Mouse (Mus musculus) kidney, embryonic 15.5 days (tissue): ENCODE measurements around the gene Tsx. TPM values are rescaled to one million over a fixed set of nuclear protein-coding genes. Genes with fewer than 3 reads are reported as not detected.
A peak's percentile ranks its signal among the peaks of the same experiment; 100 is the strongest.
"Not testable (repeated sequence)": the region's sequence is repeated elsewhere in the genome, so short reads cannot be mapped to it uniquely, and the experiment has no call there.

Experiments used
- ATAC-seq: fragments of 200-750 bp; cut with Nextera tagmentation; replicated peaks from 2 replicates; pipeline ENCODE4 v1.8.0; 2017; ENCODE audit warnings: moderate TSS enrichment; ENCODE audit not compliant: low FRiP score
- H3K27ac ChIP-seq: fragments of 300-500 bp; sonication (generic); 2 replicates; pipeline ENCODE4 v1.5.1; 2015; ENCODE audit warnings: mild to moderate bottlenecking, inconsistent platforms
- H3K27me3 ChIP-seq: fragments of 300-500 bp; sonication (generic); 2 replicates; pipeline ENCODE4 v1.6.1; 2015; ENCODE audit warnings: inconsistent platforms
- H3K36me3 ChIP-seq: fragments of 300-500 bp; sonication (generic); 2 replicates; pipeline ENCODE4 v1.6.1; 2015; ENCODE audit warnings: inconsistent platforms
- H3K4me1 ChIP-seq: fragments of 300-500 bp; sonication (generic); 2 replicates; pipeline ENCODE4 v1.6.1; 2015; ENCODE audit warnings: inconsistent platforms
- H3K4me2 ChIP-seq: fragments of 300-500 bp; sonication (generic); 2 replicates; pipeline ENCODE4 v1.6.1; 2015; ENCODE audit warnings: moderate library complexity, mild to moderate bottlenecking, inconsistent platforms
- H3K4me3 ChIP-seq: fragments of 300-500 bp; sonication (generic); replicated peaks from 2 replicates; pipeline ENCODE4 v1.5.1; 2015; ENCODE audit warnings: mild to moderate bottlenecking, inconsistent platforms
- H3K9ac ChIP-seq: fragments of 300-500 bp; sonication (generic); 2 replicates; pipeline ENCODE4 v1.6.1; 2015; ENCODE audit warnings: mild to moderate bottlenecking, inconsistent platforms
- H3K9me3 ChIP-seq: fragments of 300-500 bp; sonication (generic); replicated peaks from 2 replicates; pipeline ENCODE4 v1.6.1; 2016; ENCODE audit warnings: inconsistent platforms
- WGBS: fragments of 180-500 bp; shearing (Covaris S2); methylation state at CpG from one replicate; pipeline ENCODE4 v1.1.7; 2015; ENCODE audit warnings: mixed read lengths; 5-methylcytosine and 5-hydroxymethylcytosine counted together
- polyA plus RNA-seq: library from polyadenylated mRNA; unstranded; fragments of >200 nt; fragmentation: Nextera tagmentation; extraction: Ambion mirVana; gene quantifications from 2 replicates; pipeline ENCODE4 v1.2.1, GENCODE M21; 2015

Tsx gene
- polyA plus RNA-seq, 1 experiment from 2014 or later: 0.26 TPM

DNA sequence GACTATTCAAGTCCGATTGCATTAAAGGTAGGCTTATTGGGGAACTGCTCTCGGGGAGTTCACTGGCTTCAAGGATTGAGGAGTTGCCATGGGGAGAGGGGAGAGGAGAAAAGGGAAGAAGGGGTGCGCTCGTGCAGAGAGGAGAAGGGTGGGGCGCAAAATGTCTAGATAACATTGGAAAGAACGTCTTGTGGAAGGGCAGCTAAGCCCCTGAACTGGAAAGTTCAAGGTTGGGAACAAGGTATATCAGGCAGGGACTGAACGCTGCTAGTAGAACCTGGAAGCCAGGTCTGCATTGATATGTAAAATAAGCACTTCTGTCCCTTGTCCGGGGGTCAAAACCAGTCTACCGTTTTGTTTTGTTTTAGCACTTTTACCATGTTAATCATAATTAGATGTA is 23.8 kb downstream of the Tsx start:
- H3K27me3 ChIP-seq: peaks cover 59% of the 10 kb centered on the region
- no peak overlapping the region for H3K4me3 ChIP-seq
- no peak overlapping the region for H3K27ac ChIP-seq
- no peak overlapping the region for H3K9ac ChIP-seq
- no peaks in the 10 kb centered on the region for H3K36me3 ChIP-seq
- ATAC-seq: no peak
- WGBS: 20% methylated on average over 9 of the region's 9 CpGs
- no peaks in the 10 kb centered on the region for H3K4me1 ChIP-seq
- no peaks in the 10 kb centered on the region for H3K9me3 ChIP-seq
- H3K4me2 ChIP-seq: no peak overlapping the region

DNA sequence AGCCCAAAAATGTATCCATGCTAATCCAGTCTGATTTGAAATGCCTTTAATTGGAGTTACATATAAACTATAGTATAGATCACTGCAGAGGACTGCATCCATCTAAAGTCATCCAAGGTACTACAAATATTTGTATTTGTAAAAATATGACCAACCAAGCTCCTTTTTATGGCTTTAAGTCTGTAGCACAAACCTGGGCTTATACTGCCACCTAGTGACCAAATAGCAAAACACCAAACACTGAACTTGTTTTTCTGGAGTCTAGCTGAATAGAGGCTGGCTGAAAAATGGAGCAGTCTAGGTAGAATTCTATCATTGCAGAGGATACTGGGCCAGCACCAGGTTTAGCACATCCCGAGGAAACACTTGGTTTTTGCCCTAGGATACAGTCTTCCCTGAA is 26.5 kb downstream of the Tsx start:
- WGBS: 0% methylated on average over 1 of the region's 1 CpGs
- ATAC-seq: no peak
- Histone ChIP-seq H3K36me3 (no peaks in the 10 kb centered on the region), H3K27ac (no peak overlapping the region), H3K9me3 (no peaks in the 10 kb centered on the region), H3K4me1 (no peaks in the 10 kb centered on the region), H3K4me3 (no peak overlapping the region), H3K27me3 (peaks cover 61% of the 10 kb centered on the region), H3K9ac (no peak overlapping the region), H3K4me2 (no peak overlapping the region)

DNA sequence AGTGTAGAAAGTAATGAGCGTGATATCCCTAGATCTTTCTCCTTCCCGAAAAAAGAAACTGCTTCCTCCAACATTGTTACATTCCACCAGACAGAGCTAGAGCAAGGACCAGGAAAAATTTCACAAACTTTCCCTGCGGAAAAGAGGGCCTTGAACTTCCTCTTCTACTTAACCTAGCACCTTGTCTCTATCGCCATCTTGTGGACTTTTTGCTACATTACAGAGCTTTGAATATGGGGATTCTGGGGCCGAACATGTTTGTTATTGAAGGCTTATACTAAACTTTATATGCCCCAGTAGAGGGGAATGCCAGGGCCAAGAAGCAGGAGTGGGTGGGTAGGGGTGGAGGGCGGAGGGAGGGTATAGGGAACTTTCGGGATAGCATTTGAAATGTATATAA is 29.5 kb downstream of the Tsx start:
- no peaks in the 10 kb centered on the region for H3K36me3 ChIP-seq
- H3K27ac ChIP-seq: no peak overlapping the region
- H3K4me1 ChIP-seq: 0 out of 2 replicates have a peak, but pooled peaks cover 5% of the 10 kb centered on the region
- no peak overlapping the region for H3K4me2 ChIP-seq
- no peak overlapping the region for H3K4me3 ChIP-seq
- H3K9me3 ChIP-seq: no peaks in the 10 kb centered on the region
- H3K27me3 ChIP-seq: peaks cover 61% of the 10 kb centered on the region
- no peak for ATAC-seq
- H3K9ac ChIP-seq: no peak overlapping the region
- WGBS: 37% methylated on average over 7 of the region's 7 CpGs

DNA sequence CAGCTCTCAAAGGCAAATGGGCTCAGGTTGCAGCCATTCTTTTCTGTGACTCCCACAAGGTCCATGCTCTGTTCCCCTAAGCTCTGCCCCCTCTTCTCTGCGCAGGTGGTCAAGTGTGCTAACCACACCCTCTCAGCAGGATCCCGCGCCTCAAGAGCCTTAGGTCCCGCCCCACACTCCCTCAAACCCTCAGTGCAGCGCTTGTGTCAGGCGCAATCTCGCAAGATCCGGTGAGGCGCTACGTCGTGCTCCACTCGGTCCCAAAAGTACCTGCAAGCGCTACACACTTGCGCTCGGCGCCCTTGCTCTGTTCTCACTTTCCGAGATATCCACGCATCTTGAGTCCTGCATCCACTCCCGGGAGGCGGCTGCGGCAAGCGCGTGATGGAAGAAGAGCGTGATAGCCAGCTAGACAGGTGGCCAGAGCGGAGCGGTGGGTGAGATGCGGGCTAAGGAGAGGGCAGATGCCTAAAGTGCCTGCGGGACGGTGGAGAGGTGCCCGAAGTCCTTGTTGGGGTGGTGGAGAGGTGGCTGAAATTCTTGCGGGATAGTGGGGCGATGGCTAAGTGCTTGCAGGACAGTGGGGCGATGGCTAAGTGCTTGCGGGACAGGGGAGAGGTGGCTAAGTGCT is 33.4 kb downstream of the Tsx start:
- no peaks in the 10 kb centered on the region for H3K9me3 ChIP-seq
- H3K9ac ChIP-seq: no peak overlapping the region
- ATAC-seq: peak; percentile 82
- peaks cover 57% of the 10 kb centered on the region for H3K27me3 ChIP-seq
- H3K36me3 ChIP-seq: no peaks in the 10 kb centered on the region
- 0 out of 2 replicates have a peak, but pooled peaks cover 5% of the 10 kb centered on the region for H3K4me1 ChIP-seq
- 7% methylated on average over 34 of the region's 34 CpGs for WGBS
- H3K27ac ChIP-seq: no peak overlapping the region
- H3K4me2 ChIP-seq: peak overlapping the region; percentile 73
- H3K4me3 ChIP-seq: peak overlapping the region; percentile 38

DNA sequence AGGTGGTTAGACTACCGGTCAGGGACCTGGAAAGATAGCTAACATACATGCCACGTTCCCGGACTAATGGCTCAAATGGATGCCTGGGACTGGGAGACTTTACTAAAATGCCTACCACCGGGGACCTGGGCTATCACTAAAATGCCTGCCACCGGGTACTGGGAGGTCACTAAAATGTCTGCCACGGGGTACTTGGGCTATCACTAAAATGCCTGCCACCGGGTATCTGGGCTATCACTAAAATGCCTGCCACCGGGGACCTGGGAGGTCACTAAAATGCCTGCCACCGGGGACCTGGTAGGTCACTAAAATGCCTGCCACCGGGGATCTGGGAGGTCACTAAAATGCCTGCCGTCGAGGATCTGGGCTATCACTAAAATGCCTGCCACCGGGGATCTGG is 34.2 kb downstream of the Tsx start:
- 58% methylated on average over 12 of the region's 13 CpGs for WGBS

DNA sequence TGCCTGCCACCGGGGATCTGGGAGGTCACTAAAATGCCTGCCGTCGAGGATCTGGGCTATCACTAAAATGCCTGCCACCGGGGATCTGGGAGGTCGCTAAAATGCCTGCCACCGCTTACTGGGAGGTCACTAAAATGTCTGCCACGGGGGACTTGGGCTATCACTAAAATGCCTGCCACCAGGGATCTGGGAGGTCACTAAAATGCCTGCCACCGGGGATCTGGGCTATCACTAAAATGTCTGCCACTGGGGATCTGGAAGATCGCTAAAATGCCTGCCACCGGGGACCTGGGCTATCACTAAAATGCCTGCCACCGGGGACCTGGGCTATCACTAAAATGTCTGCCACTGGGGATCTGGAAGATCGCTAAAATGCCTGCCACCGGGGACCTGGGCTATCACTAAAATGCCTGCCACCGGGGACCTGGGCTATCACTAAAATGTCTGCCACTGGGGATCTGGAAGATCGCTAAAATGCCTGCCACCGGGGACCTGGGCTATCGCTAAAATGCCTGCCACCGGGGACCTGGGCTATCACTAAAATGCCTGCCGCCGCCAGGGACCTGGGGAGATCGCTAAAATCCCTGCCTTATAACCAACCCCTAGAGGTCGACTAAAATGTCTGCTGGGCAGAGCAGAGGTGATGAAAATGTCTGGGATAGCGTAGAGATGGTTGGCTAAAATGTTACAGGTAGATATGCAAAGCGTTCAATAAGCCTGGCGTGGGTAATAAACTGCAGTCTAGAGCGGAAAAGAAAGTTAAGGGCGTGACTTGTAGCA is 34.9 kb downstream of the Tsx start:
- H3K27ac ChIP-seq, H3K9ac ChIP-seq, H3K4me1 ChIP-seq, H3K36me3 ChIP-seq, H3K4me2 ChIP-seq, H3K4me3 ChIP-seq, ATAC-seq, H3K9me3 ChIP-seq: not testable (repeated sequence)
- peaks cover 52% of the 10 kb centered on the region for H3K27me3 ChIP-seq
- WGBS: 72% methylated on average over 20 of the region's 27 CpGs

More for the DNA sequence above, 34.2 kb downstream of the Tsx start:
- H3K36me3 ChIP-seq, H3K4me1 ChIP-seq, H3K9ac ChIP-seq, H3K9me3 ChIP-seq, H3K27ac ChIP-seq, ATAC-seq: not testable (repeated sequence)
- peaks cover 54% of the 10 kb centered on the region for H3K27me3 ChIP-seq
- peak overlapping the region; percentile 73 for H3K4me2 ChIP-seq
- peak overlapping the region; percentile 38 for H3K4me3 ChIP-seq

DNA sequence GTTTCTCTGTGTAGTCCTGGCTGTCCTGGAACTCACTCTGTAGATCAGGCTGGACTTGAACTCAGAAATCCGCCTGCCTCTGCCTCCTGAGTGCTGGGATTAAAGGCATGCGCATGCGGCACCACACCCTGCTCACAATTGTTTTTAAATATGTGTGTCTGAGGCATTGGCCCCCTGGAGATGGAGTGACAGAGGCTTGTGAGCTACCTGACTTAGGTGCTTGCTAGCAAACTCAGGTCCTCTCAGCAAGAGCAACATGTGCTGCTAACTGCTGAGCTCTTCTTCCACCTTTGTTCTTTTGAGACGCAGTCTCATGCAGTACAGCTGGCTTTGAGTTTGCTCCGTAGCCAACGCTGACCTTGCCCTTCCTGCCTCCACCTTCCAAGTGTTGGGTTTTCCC is 38.5 kb downstream of the Tsx start:
- no peak overlapping the region for H3K4me2 ChIP-seq
- 0 out of 2 replicates have a peak, but pooled peaks cover 3% of the 10 kb centered on the region for H3K4me1 ChIP-seq
- no peaks in the 10 kb centered on the region for H3K9me3 ChIP-seq
- peaks cover 24% of the 10 kb centered on the region for H3K27me3 ChIP-seq
- 83% methylated on average over 6 of the region's 6 CpGs for WGBS
- H3K4me3 ChIP-seq: no peak overlapping the region
- no peak overlapping the region for H3K27ac ChIP-seq
- no peaks in the 10 kb centered on the region for H3K36me3 ChIP-seq
- no peak for ATAC-seq
- no peak overlapping the region for H3K9ac ChIP-seq

DNA sequence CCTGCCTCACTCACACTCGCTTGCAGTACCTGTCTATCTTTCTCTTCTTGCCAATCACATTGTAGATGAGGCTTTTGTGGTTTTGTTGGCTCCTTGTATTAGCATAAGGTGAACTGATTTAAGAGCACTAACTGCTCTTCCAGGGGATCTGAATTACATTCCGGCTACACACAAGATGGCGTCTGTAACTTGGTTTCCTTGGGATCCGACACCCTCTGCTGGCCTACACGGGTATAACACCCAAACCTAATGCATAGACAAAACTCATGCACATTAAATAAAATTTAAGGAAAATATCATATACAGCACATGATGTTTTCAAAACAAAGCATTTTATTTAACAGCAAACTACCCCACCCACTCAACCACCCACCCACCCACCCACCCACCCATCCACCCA is 45.8 kb downstream of the Tsx start:
- Histone ChIP-seq H3K4me3 (no peak overlapping the region), H3K4me1 (no peaks in the 10 kb centered on the region), H3K4me2 (no peak overlapping the region), H3K27me3 (no peaks in the 10 kb centered on the region), H3K27ac (no peak overlapping the region), H3K9me3 (no peaks in the 10 kb centered on the region), H3K9ac (no peak overlapping the region), H3K36me3 (no peaks in the 10 kb centered on the region)
- WGBS: 68% methylated on average over 5 of the region's 5 CpGs
- ATAC-seq: no peak

DNA sequence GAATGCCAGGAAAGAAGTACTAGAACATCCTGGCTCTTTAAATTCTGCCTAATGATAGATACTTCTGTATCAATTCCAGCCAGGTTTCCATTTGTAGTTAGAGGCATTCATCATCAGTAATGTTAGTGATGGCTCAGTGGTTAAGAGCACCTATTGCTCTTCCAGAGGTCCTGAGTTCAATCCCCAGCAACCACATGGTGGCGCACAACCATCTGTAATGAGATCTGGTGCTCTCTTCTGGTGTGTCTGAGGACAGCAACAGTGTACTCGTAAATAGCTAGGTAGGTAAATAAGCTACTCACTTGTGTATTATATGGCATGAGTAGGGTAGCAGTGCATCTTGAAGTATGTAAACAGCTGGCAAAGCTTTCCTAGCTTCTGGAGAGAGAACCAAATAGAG is 54.7 kb downstream of the Tsx start:
- no peaks in the 10 kb centered on the region for H3K9me3 ChIP-seq

DNA sequence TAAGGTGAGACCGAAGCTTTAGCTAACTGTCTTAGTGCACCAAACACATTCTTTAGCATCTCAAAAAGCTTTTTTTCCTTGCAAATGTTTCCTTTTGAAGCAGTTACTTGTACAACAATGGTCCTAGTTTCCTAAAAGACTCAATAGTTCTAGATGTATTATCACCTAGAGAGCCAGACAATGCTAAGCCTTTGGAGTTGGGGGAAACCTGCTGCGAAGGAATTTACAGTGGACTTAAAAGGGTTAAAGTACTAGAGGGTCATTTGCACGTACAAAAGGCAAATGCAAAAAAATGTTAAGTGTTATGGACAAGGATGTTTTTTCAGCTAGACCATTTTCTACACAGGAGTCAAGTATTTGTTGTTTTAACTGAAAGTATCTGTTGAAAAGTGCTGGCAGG is 58.1 kb downstream of the Tsx start:
- Histone ChIP-seq H3K27ac (no peak overlapping the region), H3K4me2 (no peak overlapping the region), H3K4me3 (no peak overlapping the region), H3K9me3 (no peaks in the 10 kb centered on the region), H3K9ac (no peak overlapping the region), H3K4me1 (no peaks in the 10 kb centered on the region), H3K36me3 (peaks cover 9% of the 10 kb centered on the region), H3K27me3 (no peaks in the 10 kb centered on the region)
- no peak for ATAC-seq
- 77% methylated on average over 3 of the region's 3 CpGs for WGBS

More for the DNA sequence above, 54.7 kb downstream of the Tsx start:
- no peak overlapping the region for H3K27ac ChIP-seq
- no peak overlapping the region for H3K9ac ChIP-seq
- no peaks in the 10 kb centered on the region for H3K27me3 ChIP-seq
- no peak overlapping the region for H3K4me2 ChIP-seq
- H3K4me1 ChIP-seq: no peaks in the 10 kb centered on the region
- H3K36me3 ChIP-seq: peaks cover 14% of the 10 kb centered on the region
- 84% methylated on average over 2 of the region's 2 CpGs for WGBS
- H3K4me3 ChIP-seq: no peak overlapping the region
- no peak for ATAC-seq
